Mouse (Mus musculus) bone marrow, adult 2 months (tissue): ENCODE data around the gene Smim4.

Experiments
- CTCF ChIP-seq: fragments of 200-500 bp; IDR thresholded peaks from 2 replicates; pipeline ENCODE4 v1.5.1; 2011; ENCODE audit warnings: low read length, control low read depth; ENCODE audit not compliant: control insufficient read depth, insufficient read depth
- POLR2A ChIP-seq: fragments of 200-500 bp; IDR thresholded peaks from 2 replicates; pipeline ENCODE4 v1.6.1; 2011; ENCODE audit warnings: low read depth, mild to moderate bottlenecking, control low read depth, low read length, borderline replicate concordance; ENCODE audit not compliant: control insufficient read depth

- TF ChIP-seq POLR2A, result no peak
- no peak for TF ChIP-seq CTCF
Observed at GRCm38 (mm10) chr14:31164067-31164466, 35.3 kb upstream of the Smim4 start.
